In genomic region chr2:91324761-91325421, GRCm38 (mm10) we compare ENCODE assay signal across 8 mouse cellular contexts.
DNase-seq lines count a peak whose midpoint lies in the region; ATAC-seq lines count a peak whose summit lies in the region.

No protein-coding gene starts in this region.

- WGBS in heart, embryonic 12.5 days = 55% methylated on average over 15 of the region's 15 CpGs
- 43% methylated on average over 15 of the region's 15 CpGs for WGBS in hindbrain, embryonic 12.5 days
- WGBS in midbrain, embryonic 10.5 days = 24% methylated on average over 15 of the region's 15 CpGs

- H3K4me2 ChIP-seq in heart, embryonic 12.5 days = no peak overlapping the region
- H3K4me2 ChIP-seq in hindbrain, embryonic 12.5 days (replicated peaks) = no peak overlapping the region

- no peak overlapping the region for H3K4me3 ChIP-seq in heart, embryonic 12.5 days
- H3K4me3 ChIP-seq in hindbrain, embryonic 12.5 days = no peak overlapping the region
- no peak overlapping the region for H3K4me3 ChIP-seq in midbrain, embryonic 10.5 days

- H3K9ac ChIP-seq in heart, embryonic 12.5 days = no peak overlapping the region
- H3K9ac ChIP-seq in hindbrain, embryonic 12.5 days = no peak overlapping the region

- peak; percentile 94 for DNase-seq in heart, adult 11 months
- peak; percentile 22 to 29 for DNase-seq in cerebellum, postnatal 25 days
- peak; percentile 54 for DNase-seq in midbrain, embryonic 10.5 days (ENCODE audit: low spot score)
- DNase-seq in adrenal gland, adult 2 months = no peak
- DNase-seq in urinary bladder, postnatal 14 days (ENCODE audit: low spot score) = no peak
- no peak for DNase-seq in heart, postnatal 4 days

- H3K27ac ChIP-seq in heart, embryonic 12.5 days (ENCODE audit: poor library complexity, severe bottlenecking) = no peak overlapping the region
- H3K27ac ChIP-seq in hindbrain, embryonic 12.5 days = peak overlapping the region; percentile 30
- peak overlapping the region; percentile 79 for H3K27ac ChIP-seq in midbrain, embryonic 10.5 days (replicated peaks)

- H3K27me3 ChIP-seq in heart, embryonic 12.5 days (replicated peaks) = no peaks in the 10 kb centered on the region
- no peaks in the 10 kb centered on the region for H3K27me3 ChIP-seq in hindbrain, embryonic 12.5 days
- peaks cover 6% of the 10 kb centered on the region; the same call in 1 of the 2 replicates for H3K27me3 ChIP-seq in midbrain, embryonic 10.5 days (ENCODE audit: low read depth, poor library complexity, severe bottlenecking)

- no peaks in the 10 kb centered on the region for H3K9me3 ChIP-seq in heart, embryonic 12.5 days (replicated peaks)
- H3K9me3 ChIP-seq in hindbrain, embryonic 12.5 days (replicated peaks) = no peaks in the 10 kb centered on the region
- 0 out of 2 replicates have a peak, but pooled peaks cover 3% of the 10 kb centered on the region for H3K9me3 ChIP-seq in midbrain, embryonic 10.5 days (replicated peaks)

- ATAC-seq in heart, embryonic 12.5 days (ENCODE audit: insufficient number of reproducible peaks, low FRiP score) = no peak
- ATAC-seq in hindbrain, embryonic 12.5 days (ENCODE audit: low FRiP score) = no peak

- H3K36me3 ChIP-seq in heart, embryonic 12.5 days = no peaks in the 10 kb centered on the region
- no peaks in the 10 kb centered on the region for H3K36me3 ChIP-seq in hindbrain, embryonic 12.5 days
- H3K36me3 ChIP-seq in midbrain, embryonic 10.5 days = no peaks in the 10 kb centered on the region

- no peaks in the 10 kb centered on the region for H3K4me1 ChIP-seq in heart, embryonic 12.5 days (replicated peaks)
- peaks cover 25% of the 10 kb centered on the region for H3K4me1 ChIP-seq in hindbrain, embryonic 12.5 days
- peaks cover 56% of the 10 kb centered on the region for H3K4me1 ChIP-seq in midbrain, embryonic 10.5 days

Comparison
In these comparisons a context has a peak if more than half of its experiments do, and no peak if none do; other contexts are left out.
1. DNase-seq: peak in heart, adult 11 months (single experiment), cerebellum, postnatal 25 days (2 of 2) and midbrain, embryonic 10.5 days (single experiment); none in adrenal gland, adult 2 months (single experiment), urinary bladder, postnatal 14 days (single experiment) and heart, postnatal 4 days (single experiment).